Mouse (Mus musculus) Muller cell, postnatal 12 days (primary cell): ENCODE data around the gene Csf2rb2.
"Not testable (repeated sequence)": the region's sequence is repeated elsewhere in the genome, so short reads cannot be mapped to it uniquely, and the experiment has no call there.

ENCODE experiments used
- DNase-seq: peaks from one replicate; pipeline ENCODE4 v3.0.0-alpha.2; 2015; ENCODE audit errors: inconsistent ontology term

Csf2rb2 gene

DNA sequence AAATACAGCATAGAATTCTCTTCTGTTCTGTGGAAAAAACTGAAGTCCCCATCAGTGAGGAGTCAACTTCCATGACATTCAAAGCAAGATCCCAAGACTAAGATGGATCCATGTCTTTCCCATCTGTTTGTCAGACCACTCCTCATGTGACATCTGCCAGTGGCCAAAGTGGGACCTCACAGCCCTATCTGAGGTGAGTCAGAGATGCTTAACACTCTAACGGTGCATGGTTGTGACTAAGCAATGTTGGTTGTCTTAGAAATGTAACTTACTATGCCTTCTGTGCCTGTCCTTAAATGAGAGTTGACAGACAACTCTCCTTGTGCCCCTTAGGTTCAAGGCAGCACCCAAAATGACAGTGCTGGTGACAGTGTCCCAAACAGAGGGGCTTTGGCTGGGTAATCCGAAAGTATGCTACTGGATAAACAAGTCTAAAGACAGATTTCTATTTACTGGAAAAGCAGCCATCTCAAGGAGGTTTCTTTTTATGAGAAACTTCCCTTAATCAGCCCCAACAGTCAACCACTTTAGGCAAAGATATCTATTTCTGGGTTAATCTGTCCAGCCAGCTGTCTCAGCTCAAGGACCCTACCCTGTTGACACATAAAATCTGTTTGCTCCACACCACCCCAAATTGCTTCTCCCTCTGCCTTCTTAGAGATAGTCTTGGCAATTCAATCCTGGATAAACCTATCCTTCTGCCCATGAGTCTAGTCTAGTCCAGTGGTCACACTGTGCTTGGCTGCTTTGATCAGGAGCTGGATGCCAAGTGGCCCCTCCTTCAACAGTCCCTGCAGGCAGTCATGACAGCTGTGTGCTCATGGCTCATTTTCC lies 13.0 kb upstream of the Csf2rb2 start:
- not testable (repeated sequence) for DNase-seq

DNA sequence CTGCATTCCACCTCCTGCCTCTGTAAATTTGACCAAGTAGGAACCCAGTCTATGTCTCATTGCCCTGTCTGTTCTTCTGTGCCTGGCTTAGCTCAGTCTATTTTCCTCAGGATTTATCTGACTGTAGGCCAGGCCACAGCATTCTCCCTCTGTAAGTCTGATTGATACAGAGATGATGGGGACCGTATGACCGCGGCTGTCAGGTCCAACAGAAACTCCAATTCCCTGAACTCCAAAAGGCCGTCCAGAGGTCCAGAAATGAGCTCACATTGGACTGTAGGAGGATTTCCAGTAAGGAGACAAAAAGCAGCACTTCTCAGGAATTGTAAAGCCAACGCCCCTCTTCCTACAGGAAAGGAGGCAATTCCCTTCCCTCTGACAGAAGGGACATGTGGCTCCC lies 8.1 kb upstream of the Csf2rb2 start:
- not testable (repeated sequence) for DNase-seq

DNA sequence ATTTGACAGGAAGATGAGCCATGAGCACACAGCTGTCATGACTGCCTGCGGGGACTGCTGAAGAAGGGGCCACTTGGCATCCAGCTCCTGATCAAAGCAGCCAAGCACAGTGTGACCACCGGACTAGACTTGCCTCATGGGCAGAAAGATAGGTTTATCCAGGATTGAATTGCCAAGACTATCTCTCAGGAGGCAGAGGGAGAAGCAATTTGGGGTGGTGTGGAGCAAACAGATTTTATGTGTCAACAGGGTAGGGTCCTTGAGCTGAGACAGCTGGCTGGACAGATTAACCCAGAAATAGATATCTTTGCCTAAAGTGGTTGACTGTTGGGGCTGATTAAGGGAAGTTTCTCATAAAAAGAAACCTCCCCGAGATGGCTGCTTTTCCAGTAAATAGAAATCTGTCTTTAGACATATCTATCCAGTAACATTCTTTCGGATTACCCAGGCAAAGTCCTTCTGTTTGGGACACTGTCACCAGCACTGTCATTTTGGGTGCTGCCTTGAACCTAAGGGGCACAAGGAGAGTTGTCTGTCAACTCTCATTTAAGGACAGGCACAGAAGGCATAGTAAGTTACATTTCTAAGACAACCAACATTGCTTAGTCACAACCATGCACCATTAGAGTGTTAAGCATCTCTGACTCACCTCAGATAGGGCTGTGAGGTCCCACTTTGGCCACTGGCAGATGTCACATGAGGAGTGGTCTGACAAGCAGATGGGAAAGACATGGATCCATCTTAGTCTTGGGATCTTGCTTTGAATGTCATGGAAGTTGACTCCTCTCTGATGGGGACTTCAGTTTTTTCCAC lies 7.1 kb upstream of the Csf2rb2 start:
- DNase-seq, result not testable (repeated sequence)

DNA sequence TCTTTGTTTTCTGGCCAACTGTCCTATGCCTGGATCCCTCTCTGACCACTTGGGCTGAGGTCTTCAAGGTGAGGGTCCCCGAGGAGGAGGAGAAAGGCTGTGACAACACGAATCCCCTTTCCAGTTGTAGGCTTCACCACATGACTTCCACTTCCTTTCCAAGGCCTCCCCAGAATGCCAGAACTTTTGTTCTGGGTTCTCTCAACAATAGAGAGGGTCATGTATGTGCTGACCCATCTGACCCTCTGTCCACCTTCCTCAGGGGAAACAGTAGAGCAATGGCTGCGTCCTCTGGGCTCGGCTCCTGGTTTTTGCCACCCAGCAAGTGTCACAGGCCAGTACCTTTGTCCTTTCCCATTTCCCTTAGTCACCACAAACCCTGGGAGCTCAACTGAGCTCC lies 5.5 kb upstream of the Csf2rb2 start:
- DNase-seq, result no peak

DNA sequence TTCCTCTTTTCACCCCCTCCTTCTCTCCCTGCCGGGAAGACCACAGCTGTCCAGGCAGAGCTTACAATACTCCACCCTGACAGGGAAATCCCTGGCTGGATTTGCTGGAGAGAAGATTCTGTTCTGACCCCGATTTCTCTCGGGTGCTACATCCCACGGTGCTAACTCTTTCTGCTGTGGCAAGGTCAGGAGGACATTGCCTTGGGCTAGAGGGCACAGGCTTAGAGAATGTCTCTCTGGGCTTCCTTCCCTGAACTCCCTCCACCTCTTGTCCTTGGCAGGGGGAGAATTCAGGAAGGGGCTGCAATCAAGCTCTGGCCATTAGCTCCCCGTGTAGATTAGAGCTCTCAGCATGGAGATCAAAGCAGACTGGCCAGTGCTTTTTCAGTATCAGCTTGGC lies 4.3 kb upstream of the Csf2rb2 start:
- DNase-seq, result no peak

GRCm38 (mm10) chr15:78303665-78304233 lies 1.8 kb downstream of the Csf2rb2 start:
- no peak for DNase-seq

DNA sequence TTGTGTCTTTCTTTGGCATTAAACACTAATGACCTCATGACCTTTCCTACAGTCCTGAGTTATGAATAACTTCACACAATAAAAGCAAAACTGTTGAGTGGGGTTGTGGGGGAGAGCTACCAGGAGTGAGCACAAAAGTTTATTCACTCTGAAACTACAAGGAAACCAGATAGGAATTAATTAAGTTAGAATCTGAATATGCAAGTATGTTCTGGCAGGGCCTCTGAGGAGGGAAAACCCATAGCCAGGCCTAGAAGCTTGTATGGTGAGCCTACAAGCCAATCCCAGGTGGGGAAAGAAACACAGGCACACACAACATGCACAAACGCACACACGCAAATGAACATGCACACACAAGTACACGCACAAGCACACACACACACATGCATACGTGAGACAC lies 2.8 kb downstream of the Csf2rb2 start:
- no peak for DNase-seq

GRCm38 (mm10) chr15:78300773-78301172 lies 4.7 kb downstream of the Csf2rb2 start:
- peak; percentile 46 for DNase-seq

- no peak for DNase-seq
Observed at GRCm38 (mm10) chr15:78299641-78300040, 5.9 kb downstream of the Csf2rb2 start.

GRCm38 (mm10) chr15:78298558-78298957 lies 7.0 kb downstream of the Csf2rb2 start:
- DNase-seq, result no peak

GRCm38 (mm10) chr15:78293716-78294115 lies 11.8 kb downstream of the Csf2rb2 start:
- DNase-seq, result no peak

DNA sequence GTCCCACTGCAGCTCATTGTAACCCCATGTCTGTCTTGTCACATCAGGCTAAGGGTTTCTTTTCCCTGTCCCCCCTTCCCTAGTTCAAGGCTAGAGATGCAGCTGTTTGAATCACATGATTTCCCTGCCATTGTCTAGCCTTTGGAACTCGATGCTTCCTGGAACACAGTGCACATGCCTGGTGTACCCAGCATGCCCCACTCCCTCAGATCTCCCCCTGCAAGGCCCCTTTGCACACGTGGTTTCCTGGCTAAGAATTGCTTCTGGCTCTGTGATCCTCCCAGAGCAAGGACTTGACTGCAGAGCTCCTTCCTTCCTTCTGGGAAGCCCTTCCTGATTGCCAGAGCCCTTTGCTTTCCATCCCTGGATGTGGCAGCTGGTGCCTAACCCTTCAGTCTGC lies 12.3 kb downstream of the Csf2rb2 start:
- not testable (repeated sequence) for DNase-seq

- DNase-seq, result not testable (repeated sequence)
Observed at GRCm38 (mm10) chr15:78289775-78290174, 15.7 kb downstream of the Csf2rb2 start.

- no peak for DNase-seq
Observed at GRCm38 (mm10) chr15:78287941-78288340, 17.6 kb downstream of the Csf2rb2 start.

- DNase-seq, result no peak
Observed at GRCm38 (mm10) chr15:78278308-78278707, 27.2 kb downstream of the Csf2rb2 start.

- no peak for DNase-seq
Observed at GRCm38 (mm10) chr15:78271208-78271607, 34.3 kb downstream of the Csf2rb2 start.

DNA sequence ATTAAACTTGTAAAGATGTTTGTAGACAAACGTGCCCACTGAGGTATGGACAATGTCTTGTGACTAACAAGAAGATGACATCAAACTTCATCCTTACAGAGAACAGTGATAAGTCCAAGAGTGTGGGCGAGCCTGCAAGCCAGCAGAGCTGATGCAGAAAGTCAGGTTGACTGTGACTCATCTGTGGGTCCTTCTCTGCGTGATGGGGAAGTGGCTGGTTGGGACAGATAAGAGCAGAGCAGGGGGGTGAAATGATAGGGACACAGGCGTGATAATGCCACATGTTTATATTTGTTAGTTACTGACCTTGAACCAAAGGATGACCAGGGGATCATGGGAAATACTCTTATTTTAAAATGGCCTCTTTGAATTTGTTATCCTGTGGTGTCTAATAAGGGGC lies 37.7 kb downstream of the Csf2rb2 start:
- DNase-seq, result no peak

- peak; percentile 6 for DNase-seq
Observed at GRCm38 (mm10) chr15:78267441-78267840, 38.1 kb downstream of the Csf2rb2 start.

GRCm38 (mm10) chr15:78263286-78263685 lies 42.2 kb downstream of the Csf2rb2 start:
- no peak for DNase-seq

DNA sequence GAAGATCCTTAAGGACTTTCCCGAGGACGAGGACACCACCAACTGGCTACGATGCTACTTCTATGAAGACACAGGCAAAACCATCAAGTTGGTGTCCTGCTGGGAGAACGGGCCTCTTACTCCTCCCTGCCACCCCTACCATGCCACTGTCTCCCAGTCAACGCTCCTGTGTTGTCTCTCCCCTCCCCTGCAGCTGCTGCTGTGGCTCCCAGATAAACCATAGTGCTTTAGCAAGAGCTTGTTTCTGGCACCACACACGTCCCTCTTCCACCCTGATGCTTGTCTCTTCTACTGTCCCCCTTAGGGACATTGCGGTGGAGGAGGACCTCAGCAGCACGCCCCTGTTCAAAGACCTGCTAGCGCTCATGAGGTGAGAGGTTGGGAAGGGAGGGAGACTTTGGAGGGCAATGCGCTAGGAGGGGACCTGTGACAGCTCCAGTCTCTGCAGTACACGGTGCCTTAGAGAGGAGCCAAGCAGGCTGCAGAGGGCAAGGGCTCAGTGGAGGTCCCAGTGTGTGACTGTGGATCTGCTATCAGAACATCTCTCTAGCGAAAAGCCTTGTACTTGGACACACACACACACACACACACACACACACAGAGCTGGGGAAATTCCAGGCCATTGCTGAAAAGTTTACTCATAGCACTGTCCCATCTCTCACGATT lies 44.7 kb downstream of the Csf2rb2 start:
- DNase-seq, result no peak

DNA sequence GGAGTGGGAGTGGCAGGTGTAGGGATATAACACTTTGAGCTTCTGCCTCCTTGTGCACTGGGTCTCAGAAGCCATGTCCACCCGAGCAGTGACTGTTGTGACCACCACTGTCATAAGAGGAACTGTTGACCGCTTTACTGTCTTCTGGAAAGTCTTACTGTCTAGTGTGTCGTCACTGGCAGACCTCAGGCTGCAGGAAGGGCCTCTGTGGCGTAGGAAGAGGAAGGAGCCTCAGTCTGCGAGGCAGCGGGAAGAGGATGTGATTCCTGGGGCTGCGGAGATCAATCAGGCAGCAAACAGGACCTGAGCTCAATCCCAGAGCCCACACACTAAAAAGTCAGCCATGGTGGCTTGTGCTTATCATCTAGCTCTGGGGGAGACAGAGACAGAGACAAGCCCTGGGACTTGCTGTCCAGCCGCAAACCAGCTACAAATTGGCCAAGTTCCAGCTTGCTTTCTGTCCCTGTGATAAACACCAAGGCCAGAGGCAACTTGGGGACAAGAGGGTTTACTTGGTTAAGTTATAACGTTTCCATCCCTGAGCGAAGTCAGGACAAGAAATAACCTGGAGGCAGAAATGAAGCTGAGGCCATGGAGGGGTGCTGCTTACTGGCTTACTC lies 47.2 kb downstream of the Csf2rb2 start:
- no peak for DNase-seq
